Mouse (Mus musculus): ENCODE data around the gene Jph2. TPM values are rescaled to one million over a fixed set of nuclear protein-coding genes. Genes with fewer than 3 reads are reported as not detected.

The Jph2 gene
- total RNA-seq (2021) (1 to 10 TPM; 3.1 to 6.2 TPM), polyA plus RNA-seq (2012; rRNA removed) (8.2 and 8.3 TPM in 2 replicates)
- long read RNA-seq, full-length matches to known transcripts = 4 of 5 reads
- long read RNA-seq, partial matches to known transcripts = 1 of 5 reads
- long read RNA-seq, other reads (novel, unspliced or antisense) = 0 of 5 reads

DNA sequence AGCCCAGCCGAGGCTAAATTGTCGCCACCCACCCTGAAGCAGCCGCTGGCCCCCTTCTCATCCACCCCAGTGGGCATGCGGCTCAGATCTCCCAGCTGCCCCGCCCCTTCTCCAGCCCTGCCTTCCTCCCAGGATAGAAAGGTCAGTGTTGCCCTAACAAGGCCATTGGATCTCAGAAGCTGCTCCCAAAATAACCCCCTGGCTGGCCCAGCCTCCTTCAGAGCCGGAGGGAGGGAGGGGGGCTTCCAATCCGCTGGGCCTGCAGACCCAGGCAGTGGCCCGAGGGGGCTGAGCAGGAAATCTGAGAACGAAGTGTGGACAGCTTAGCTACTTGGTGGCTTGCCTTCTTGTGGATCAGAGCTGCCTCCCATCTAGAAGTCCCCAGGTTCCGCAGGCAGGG lies at the start of gene Jph2:
Gene Jph2 (minus strand): TSS at position 89 of the 400 bp plus-strand sequence.
- DNase-seq = peak; percentile 71

DNA sequence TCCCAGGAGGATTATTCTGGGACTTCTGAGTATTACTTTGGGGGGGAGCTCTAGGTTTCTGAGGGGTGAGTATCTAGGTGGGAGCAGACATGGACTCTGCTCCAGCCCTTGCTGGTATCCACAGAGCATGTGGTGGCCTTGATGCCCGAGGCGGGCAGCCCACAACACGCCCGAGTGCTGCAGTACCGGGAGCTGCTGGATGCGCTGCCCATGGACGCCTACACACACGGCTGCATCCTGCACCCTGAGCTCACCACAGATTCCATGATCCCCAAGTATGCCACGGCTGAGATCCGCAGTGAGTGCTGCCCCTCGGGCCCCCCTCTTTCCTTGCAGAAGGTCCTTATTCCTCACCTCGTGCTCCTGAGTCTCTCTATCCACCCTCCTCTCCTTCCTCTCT lies 49.6 kb upstream of the Jph2 start:
- no peak for DNase-seq

DNA sequence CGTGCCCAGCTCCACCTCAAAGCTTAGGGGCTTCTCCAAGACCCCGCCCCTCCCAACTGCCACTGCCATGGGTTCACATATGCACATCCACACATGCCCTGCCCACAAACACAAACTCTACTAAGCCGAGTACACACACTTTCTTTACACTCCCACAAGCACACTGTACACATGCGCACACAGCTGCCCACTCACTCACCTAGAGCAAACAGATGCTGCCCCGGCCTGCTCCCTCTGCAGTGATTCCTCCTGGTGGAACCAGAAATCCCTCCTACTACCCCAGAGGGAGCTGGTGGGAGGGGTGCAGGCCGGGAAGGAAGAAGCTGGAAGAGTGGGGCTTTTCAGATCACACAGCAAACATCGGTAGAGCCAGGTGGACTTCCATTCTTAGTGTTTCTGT lies 46.2 kb upstream of the Jph2 start:
- no peak for DNase-seq

DNA sequence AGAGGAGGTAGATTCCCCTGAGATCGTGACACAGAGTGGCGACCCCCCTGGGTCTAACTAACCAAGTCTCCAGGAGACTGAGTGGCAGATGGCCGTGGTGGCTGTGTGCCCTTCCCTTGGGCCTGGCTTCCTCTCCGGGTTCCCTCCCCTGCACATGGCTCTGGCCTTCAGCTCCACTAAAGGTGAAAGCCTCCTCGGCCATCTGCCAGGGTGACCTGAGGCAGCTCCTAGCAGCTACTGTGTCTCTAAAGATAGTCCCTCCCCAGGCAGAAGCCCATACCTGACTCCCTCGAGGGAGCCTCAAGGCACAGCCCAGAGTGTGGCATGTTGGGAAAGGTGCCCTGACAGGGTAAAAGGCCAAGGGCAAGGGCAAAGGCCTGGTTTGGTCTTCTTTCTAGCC lies 45.8 kb upstream of the Jph2 start:
- DNase-seq = peak; percentile 37

DNA sequence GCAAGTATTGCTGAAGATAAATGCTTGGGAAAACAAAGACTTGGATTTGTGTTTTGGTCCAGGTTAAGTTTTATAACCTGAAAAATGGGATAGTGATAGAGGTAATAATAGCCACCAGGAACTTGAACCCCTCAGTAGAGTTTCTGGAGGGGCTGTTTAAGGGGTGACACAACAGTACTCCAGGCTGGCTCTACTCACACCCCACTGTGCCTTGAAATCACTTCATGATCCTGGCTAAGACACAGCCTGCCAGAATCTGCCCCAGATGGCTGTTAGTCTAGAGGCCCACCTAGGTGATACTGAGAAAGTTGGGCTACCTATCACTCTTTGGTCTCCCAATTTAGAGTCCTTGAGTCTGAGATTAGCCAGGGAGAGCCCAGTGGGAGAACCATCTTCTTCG lies 41.7 kb upstream of the Jph2 start:
- DNase-seq = no peak

DNA sequence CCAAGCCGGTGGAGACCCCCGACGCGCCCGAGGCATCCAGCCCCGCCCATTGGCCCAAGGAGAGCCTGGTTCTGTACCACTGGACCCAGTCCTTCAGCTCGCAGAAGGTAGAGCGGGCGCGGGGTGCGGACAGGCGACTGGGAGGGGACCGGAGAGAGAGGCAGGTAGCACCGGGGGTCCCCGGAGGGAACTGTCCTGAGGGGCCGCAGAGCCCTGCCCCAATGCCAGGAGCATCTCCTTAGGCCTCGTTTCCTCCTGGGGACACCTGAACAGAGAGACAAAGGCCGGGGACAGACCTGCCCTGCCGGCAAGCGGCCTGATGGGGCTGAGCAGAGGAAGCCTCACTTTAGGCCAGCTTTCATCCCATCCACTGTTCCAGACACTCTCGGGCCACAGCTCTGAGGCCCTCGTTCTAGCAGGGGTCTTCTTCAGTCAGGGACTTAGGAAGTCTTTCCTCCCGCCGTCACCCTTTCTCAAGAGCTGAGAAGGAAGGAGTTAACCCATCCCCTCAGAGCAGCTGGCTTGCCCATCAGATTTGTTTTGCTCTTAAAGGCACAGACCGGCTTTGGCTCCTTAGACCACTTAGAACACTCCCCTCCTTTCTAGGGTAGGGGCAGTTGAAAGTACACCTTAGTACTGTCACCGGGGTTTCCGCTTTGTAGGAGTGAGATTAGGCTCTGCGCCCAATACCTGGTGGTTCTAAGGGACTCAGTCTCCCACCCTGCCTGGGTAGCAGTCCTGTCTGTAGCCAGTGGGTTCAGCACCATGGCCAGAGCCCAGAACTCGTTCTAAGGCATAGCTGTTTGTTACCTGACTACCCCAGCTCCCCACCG lies 41.0 kb upstream of the Jph2 start:
- peak; percentile 45 for DNase-seq

DNA sequence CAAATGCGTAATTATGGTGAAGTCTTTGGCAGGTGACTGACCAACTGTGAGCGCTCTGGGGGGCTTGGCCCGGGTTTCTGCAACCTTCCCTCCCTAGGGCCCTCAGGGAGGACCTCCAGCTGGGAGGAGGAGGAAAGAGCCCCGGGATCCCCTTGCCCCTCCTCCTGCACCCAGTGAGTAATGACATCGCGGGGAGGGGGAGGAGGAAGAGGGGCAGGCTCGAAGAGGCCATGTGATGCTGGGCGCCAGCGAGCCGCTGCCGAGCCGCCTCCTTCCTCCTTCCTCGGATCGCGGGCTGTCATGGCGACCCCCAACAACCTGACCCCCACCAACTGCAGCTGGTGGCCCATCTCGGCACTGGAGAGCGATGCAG lies 40.4 kb upstream of the Jph2 start, which contains the start of gene Gdap1l1:
Gene Gdap1l1 (plus strand): TSS at position 231 of the 373 bp plus-strand sequence.
- DNase-seq = peak; percentile 61

DNA sequence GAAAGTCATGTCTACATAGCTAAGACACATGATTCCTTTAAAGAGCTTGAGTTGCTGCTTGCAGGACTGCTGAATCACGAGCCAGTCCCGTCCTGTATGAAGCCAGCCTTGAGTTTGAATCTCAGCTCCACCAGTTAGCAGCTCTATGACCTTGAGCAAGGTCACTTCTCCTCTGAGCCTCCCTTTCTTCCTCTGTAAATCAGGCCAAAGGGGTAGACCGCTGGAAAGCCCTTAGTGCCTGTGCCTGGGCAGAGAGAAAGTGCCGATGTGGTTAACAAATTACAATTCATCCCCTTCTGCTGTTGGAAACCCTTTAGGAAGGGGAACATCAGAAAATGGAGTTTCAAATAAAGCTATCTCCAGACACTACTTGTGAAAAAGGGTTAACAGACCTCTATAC lies 40.0 kb upstream of the Jph2 start:
- no peak for DNase-seq

DNA sequence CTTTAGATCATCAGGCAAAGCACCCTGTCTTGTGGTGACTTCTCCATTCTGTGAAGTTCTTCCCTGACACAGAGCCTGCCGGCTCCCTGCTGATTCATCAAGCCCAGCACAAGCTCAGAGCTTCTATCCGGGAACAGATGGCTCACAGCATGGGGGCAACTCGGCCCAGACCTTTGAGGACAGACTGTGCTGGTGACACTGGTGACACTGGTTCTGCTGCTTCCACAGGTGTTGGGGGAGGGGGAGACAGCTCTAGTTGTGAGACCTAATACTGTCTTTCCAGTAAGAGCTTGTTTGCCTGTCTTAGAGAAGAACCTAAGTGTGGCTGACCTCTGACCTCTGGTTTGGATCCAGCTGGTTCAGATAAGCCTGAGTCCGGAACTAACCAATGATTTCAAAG lies 36.2 kb upstream of the Jph2 start:
- no peak for DNase-seq

DNA sequence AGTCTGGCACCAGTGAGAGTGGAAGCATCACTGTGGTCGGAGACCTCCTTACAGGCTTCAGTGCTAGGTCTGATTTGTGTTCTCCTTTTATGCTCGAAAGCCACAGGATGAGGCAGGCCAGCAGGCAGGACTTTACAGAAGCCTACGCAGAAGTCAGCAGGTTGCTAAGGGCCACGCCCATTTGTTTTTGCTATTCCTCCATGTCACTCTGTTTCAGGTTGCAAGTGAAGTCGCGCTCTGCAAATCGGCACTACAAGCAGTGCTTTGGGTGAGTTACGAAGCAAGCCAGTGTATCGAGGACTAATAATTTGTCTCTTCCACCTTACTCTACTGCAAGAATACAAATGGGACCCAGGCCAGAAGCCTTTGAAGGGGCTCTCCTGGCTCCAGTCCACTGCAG lies 33.5 kb upstream of the Jph2 start:
- DNase-seq = no peak

DNA sequence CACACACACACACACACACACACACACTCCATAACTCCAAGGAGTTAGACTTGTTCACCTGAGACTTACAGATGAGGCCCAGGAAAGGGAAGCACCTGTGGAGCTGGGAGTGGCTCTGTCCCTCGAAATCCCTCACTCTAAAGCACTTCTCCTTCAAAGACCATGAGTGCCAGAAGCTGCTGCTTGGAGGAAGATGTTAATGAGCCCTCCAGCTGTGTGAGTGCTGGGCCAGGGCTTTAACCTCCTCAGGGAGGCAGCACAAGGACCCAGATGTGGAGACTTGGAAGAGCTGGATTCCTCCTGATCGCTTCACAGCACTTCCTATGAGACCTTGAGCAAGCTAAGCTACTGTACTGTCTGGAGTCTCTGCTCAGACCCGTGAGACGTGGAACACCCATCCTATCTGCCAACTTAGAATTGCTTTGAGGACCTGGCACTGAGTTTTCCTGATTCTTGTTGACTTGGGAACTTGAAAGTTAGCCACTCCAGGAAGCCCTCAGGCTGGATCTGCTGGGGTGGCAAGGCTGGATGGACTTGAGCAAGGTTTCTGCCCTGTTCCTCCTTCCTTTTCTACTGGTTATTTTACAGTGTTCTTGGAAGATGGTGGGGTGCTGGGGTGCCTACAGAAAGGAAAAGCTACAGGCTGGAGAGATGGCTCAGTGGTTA lies 30.7 kb upstream of the Jph2 start:
- DNase-seq = no peak

DNA sequence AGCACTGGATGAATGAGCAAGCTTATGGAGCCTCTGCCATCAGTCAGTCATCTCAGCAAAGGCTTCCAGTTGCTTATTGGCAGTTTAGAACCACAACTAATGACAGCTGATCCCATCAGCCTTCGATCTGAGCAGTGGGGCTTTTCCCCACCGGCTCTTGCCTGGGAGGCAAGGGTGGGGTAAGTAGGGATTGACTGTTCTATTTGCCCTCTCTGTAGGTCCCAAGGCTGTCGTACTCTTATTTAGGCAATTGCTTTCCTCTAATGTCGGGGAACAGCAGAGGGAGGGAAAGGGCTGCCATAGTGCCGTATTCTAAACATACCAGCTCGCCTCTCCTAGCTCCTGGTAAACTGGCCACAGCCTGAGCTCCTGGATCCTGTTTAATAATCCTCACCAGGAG lies 26.8 kb upstream of the Jph2 start, which contains the start of gene Oser1:
Gene Oser1 (minus strand): TSS at position 101 of the 400 bp plus-strand sequence.
- no peak for DNase-seq

DNA sequence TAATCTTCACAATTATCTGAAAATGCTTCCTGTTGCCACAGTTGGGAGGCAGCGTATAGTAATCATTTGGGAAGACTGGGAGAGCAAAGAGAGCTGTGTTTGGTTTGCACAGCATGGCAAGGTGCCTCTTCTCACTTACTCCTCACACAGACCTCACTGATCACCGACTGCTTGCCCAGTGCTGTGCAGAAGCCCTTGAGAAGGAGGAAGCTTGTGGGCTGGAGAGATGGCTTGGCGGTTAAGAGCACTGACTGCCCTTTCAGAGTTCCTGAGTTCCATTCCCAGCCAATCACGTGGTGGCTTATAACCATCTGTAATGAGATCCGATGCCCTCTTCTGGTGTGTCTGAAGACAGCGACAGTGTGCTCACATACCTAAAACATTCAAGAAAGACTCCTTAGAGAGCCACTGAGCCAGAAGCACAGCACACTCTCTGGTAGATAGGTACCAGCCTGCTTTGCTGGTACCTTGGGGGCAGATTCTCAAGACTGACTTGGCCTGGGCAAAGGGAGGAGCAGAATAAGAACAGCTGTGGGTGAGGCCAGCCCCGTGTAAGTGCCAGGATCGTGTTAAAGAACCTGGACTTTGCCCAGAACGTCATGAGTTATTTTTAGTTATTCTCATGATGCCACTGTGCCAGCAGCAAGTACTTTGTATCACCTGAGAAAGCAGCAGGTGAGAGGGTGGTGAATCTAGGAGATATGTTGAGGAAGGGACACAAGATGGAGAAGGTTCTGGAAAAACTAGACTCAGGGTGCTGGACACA lies 25.3 kb upstream of the Jph2 start:
- DNase-seq = no peak

DNA sequence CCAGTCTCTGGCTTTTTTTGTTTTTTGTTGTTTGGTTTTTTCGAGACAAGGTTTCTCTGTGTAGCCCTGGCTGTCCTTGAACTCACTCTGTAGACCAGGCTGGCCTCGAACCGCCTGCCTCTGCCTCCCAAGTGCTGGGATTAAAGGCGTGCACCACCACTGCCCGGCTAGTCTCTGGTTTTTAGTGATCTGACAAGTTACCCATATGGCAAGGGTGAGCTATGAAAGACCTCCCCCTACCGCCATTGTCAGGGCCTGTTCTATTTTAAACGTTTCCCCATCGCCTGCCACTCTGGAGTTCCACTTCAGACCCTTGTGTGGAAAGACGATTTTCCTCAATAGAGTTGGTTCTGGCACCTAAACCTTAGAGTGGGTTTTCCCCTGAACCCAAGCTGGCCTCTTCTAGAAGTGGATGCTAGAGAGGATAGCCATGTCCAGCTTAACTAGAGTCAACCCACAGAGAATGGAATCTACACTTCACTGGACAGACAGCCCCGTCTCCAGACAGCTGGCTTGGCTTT lies 22.6 kb upstream of the Jph2 start:
- DNase-seq = no peak

DNA sequence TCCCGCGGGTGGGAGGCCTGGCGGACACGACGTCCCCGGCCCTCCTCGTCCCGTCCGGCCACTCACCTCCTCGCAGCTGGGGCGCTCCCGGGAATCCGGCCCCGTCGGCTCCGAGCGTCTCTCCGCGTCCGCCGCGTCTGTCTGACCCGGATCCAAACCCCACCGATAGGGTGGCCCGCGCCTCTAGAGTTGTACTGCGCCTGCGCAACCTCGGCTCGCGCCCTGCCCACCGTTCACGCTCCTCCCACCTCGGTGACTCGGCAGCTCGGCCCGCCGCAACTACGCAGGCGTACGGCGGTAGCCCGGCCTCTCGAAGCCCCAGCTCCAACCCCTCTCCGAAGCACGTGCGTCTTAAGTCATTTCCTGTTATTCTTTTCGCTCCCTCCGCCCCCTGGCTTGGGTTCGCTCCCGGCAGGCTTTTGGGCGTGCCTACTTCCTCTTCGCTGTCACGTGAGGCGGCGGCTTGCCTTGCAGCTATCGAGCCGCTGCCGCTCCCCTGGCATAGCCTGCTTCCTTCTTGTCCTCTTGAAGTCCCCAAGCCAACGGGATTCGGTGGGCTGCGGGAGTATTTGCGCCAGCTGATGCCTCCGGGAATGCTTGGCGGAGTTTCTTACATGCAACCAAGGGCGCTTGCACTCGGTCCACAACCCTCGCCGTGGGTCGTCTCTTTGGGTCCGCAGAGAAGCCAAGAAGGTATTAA lies 21.7 kb upstream of the Jph2 start:
- peak; percentile 100 for DNase-seq

DNA sequence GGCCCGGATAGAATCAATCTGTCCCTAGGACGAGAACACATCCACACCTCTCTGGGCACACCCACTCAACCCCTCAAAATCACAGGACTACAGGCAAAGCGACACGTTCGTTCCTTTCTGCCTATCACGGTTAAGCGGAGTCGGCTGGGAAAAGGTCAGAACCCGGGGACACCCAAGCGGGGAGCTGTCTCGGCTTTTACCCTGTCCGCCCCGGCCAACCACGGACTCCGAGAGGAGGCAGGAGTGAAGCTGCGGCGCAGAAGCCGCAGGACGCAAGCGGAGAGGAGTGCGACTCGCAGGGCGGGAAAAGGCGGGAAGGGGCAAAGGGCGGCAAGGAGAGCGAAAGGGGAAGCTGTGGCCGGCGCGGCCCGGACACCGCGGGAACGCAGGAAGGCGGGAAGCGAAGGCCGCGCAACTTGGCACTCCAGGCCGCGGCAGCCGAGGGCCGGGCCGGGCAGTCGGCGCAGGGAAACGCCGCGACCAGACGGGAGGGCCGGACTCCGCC lies 21.1 kb upstream of the Jph2 start:
- no peak for DNase-seq

DNA sequence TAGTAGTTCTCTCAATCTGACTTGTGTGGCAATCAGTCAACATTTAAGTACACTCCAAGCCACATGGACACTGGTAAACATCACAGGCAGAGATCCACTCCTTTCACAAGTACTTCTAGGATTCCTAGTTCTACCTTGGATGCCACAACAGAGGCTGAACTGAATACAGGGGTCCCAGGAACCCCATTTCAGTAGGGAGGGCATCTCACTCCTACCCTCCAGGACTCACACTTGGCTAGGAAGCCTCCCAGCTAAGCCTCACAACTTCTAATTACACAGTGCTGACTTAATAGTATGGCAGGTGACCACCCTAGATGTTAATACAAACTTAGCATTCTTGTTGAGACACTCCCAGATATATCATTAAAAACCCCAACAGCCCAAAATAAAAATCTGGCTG lies 20.0 kb upstream of the Jph2 start:
- DNase-seq = no peak

DNA sequence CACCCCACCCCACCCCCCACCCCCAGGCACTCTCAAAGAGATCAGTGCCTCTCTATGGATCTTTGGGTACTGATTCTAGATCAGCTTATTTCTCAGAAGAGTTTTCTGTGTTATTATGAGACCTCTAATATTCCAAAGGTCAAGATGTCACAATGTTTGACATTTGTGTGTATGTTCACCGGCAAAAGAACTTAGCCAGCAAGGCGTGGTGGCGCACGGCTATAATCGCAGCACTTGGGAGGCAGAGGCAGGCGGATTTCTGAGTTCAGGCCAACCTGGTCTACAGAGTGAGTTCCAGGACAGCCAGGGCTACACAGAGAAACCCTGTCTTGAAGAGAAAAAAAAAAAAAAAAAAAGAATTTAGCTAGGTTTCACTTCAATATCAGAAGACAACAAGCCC lies 19.2 kb upstream of the Jph2 start:
- no peak for DNase-seq

DNA sequence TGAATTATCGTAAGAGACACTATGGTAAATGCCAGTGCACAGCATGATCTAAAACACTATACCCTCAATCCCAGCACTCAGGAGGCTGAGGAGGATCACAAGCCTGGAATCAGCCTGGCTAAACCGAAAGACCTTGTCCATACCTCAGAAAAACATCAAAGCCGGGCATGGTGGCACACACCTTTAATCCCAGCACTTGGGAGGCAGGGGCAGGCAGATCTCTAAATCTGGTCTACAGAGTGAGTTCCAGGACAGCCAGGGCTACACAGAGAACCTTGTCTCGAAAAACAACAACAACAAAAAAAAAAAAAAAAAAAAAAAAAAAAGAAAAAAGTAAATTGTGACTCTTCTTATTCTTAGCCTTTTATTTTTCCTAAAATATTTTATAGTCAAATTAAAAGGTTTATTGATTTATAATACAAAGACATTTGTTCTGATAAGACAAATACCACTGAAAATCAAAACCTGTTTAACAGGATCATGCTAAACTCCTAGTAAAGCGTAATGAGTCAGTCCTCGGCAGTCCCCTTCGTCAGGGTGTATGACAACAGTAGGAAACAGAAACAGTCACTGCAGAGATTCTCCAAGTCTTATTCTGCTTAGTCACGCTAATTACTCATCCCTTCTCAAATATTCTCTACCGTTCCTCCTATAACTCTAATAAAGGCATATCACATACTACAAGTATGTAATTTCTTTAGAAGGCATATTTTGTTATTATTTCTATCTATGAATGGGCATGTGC lies 15.2 kb upstream of the Jph2 start:
- no peak for DNase-seq

DNA sequence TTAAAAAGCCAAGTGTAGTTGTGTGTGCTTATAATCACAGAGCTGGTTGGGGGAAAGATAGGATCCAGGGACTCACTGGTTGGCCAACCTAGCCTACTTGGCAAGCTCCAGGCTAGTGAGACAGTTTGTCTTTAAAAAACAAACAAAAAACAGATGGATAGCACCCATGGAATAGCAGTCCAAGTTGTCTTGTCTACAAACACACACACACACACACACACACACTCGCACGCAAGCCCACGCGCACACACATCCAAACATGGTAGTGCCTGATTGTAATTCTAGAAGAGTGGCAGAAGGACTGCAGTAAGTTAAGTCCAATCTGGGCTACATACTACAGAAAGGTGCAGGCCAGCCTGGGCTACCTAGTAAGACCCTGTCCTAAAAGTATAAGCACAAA lies 14.6 kb upstream of the Jph2 start:
- no peak for DNase-seq

DNA sequence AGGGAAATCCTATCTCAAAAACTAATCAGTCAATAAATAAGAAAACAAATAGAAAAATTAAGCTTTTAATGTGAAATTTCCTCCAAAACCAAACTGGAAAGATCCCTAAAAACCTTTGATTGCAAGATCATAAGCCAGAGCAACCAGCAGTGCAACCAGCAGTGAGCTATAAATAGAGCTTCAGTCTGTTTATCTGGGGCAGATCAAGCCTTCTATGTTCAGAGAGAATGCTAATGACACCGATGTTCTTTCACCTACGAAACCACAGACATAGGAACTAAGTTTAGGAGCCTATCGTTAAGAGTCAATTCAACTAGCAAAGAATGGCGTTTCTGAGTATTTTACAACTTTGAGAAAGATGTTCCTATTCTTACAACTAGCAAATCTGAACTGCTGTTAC lies 14.0 kb upstream of the Jph2 start:
- DNase-seq = no peak
